Mouse (Mus musculus) embryonic facial prominence, embryonic 14.5 days (tissue): Measurements from ENCODE around the gene Platr17. TPM values are rescaled to one million over a fixed set of nuclear protein-coding genes. Genes with fewer than 3 reads are reported as not detected.

Source experiments
- ATAC-seq: fragments of 200-750 bp; cut with Nextera tagmentation; 2 replicates; pipeline ENCODE4 v1.8.0; 2017; ENCODE audit warnings: low read depth, moderate number of reproducible peaks, moderate TSS enrichment
- DNase-seq: peaks from one replicate; pipeline ENCODE4 v3.0.0-alpha.2; 2015; ENCODE audit warnings: low spot score
- H3K27ac ChIP-seq: fragments of 300-500 bp; sonication (generic); replicated peaks from 2 replicates; pipeline ENCODE4 v1.5.1; 2014; ENCODE audit warnings: low read depth, mild to moderate bottlenecking, low read length, moderate library complexity
- H3K27me3 ChIP-seq: fragments of 300-500 bp; sonication (generic); replicated peaks from 2 replicates; pipeline ENCODE4 v1.6.1; 2014; ENCODE audit warnings: low read length; ENCODE audit not compliant: control insufficient read depth, insufficient read depth
- H3K36me3 ChIP-seq: fragments of 300-500 bp; sonication (generic); 2 replicates; pipeline ENCODE4 v1.6.1; 2014; ENCODE audit warnings: low read length, mixed read lengths; ENCODE audit not compliant: control insufficient read depth, insufficient read depth
- H3K4me1 ChIP-seq: fragments of 300-500 bp; sonication (generic); 2 replicates; pipeline ENCODE4 v1.6.1; 2014; ENCODE audit warnings: antibody characterized with exemption, low read length; ENCODE audit not compliant: control insufficient read depth, insufficient read depth
- H3K4me2 ChIP-seq: fragments of 300-500 bp; sonication (generic); 2 replicates; pipeline ENCODE4 v1.6.1; 2014; ENCODE audit warnings: low read depth, mild to moderate bottlenecking, low read length, moderate library complexity, mixed read lengths
- H3K4me3 ChIP-seq: fragments of 300-500 bp; sonication (generic); 2 replicates; pipeline ENCODE4 v1.5.1; 2014; ENCODE audit warnings: low read depth, mild to moderate bottlenecking, low read length
- H3K9ac ChIP-seq: fragments of 300-500 bp; sonication (generic); 2 replicates; pipeline ENCODE4 v1.6.1; 2014; ENCODE audit warnings: low read depth, mild to moderate bottlenecking, low read length, moderate library complexity, mixed read lengths
- H3K9me3 ChIP-seq: fragments of 300-500 bp; sonication (generic); 2 replicates; pipeline ENCODE4 v1.6.1; 2016; ENCODE audit warnings: low read length; ENCODE audit not compliant: control insufficient read depth
- WGBS: fragments of 180-500 bp; shearing (Covaris S2); extraction: QIAGEN DNeasy Blood & Tissue Kit; methylation state at CpG from one replicate; pipeline ENCODE4 v1.1.7; 2014; 5-methylcytosine and 5-hydroxymethylcytosine counted together
- polyA plus RNA-seq: library from polyadenylated mRNA; unstranded; fragments of >200 nt; fragmentation: Nextera tagmentation; extraction: Ambion mirVana; gene quantifications from 2 replicates; pipeline ENCODE4 v1.2.1, GENCODE M21; 2014

Platr17 gene
- polyA plus RNA-seq, 1 experiment from 2014 or later = not detected

GRCm38 (mm10) chr17:33931159-33931866 is 26.4 kb downstream of the Platr17 start:
- peaks cover 39% of the 10 kb centered on the region for H3K36me3 ChIP-seq
- no peaks in the 10 kb centered on the region for H3K9me3 ChIP-seq
- H3K4me1 ChIP-seq = peaks cover 12% of the 10 kb centered on the region
- no peak for DNase-seq
- H3K4me3 ChIP-seq = peak overlapping the region; percentile 81
- H3K27ac ChIP-seq = no peak overlapping the region; the same call in 1 of the 2 replicates
- no peaks in the 10 kb centered on the region for H3K27me3 ChIP-seq
- peak overlapping the region; percentile 79 for H3K9ac ChIP-seq
- ATAC-seq = no peak
- 36% methylated on average over 14 of the region's 18 CpGs for WGBS
- H3K4me2 ChIP-seq = peak overlapping the region; percentile 96

GRCm38 (mm10) chr17:33931947-33932346 is 27.0 kb downstream of the Platr17 start:
- 0 out of 2 replicates have a peak overlapping the region, but pooled peaks have one; percentile 96 for H3K4me2 ChIP-seq
- no peak for ATAC-seq
- peak overlapping the region; percentile 79; the same call in 1 of the 2 replicates for H3K9ac ChIP-seq
- H3K4me3 ChIP-seq = no peak overlapping the region
- no peak for DNase-seq
- peaks cover 12% of the 10 kb centered on the region for H3K4me1 ChIP-seq
- no peak overlapping the region for H3K27ac ChIP-seq
- H3K36me3 ChIP-seq = peaks cover 37% of the 10 kb centered on the region
- 89% methylated on average over 11 of the region's 11 CpGs for WGBS
- no peaks in the 10 kb centered on the region for H3K27me3 ChIP-seq
- no peaks in the 10 kb centered on the region for H3K9me3 ChIP-seq

GRCm38 (mm10) chr17:33932448-33932847 is 27.5 kb downstream of the Platr17 start:
- peaks cover 12% of the 10 kb centered on the region for H3K4me1 ChIP-seq
- no peak for DNase-seq
- 75% methylated on average over 14 of the region's 14 CpGs for WGBS
- no peak overlapping the region for H3K4me2 ChIP-seq
- H3K9me3 ChIP-seq = no peaks in the 10 kb centered on the region
- H3K27ac ChIP-seq = no peak overlapping the region
- H3K4me3 ChIP-seq = no peak overlapping the region
- peaks cover 38% of the 10 kb centered on the region for H3K36me3 ChIP-seq
- ATAC-seq = no peak
- H3K9ac ChIP-seq = no peak overlapping the region
- no peaks in the 10 kb centered on the region for H3K27me3 ChIP-seq

GRCm38 (mm10) chr17:33932970-33933369 is 28.0 kb downstream of the Platr17 start:
- Histone ChIP-seq H3K27me3 (no peaks in the 10 kb centered on the region), H3K27ac (no peak overlapping the region), H3K4me3 (no peak overlapping the region), H3K4me2 (no peak overlapping the region), H3K9ac (0 out of 2 replicates have a peak overlapping the region, but pooled peaks have one; percentile 8), H3K36me3 (peaks cover 40% of the 10 kb centered on the region), H3K4me1 (peaks cover 12% of the 10 kb centered on the region), H3K9me3 (no peaks in the 10 kb centered on the region)
- ATAC-seq (no peak), DNase-seq (no peak)
- whole genome bisulfite sequencing = 83% methylated on average over 15 of the region's 15 CpGs

- H3K36me3 ChIP-seq = peaks cover 49% of the 10 kb centered on the region
- 89% methylated on average over 20 of the region's 21 CpGs for WGBS
- no peak overlapping the region for H3K4me2 ChIP-seq
- ATAC-seq (no peak), DNase-seq (no peak)
- H3K9me3 ChIP-seq = no peaks in the 10 kb centered on the region
- H3K4me3 ChIP-seq = no peak overlapping the region
- H3K9ac ChIP-seq = no peak overlapping the region
- H3K27ac ChIP-seq = no peak overlapping the region
- no peaks in the 10 kb centered on the region for H3K27me3 ChIP-seq
- peaks cover 12% of the 10 kb centered on the region for H3K4me1 ChIP-seq
Observed at GRCm38 (mm10) chr17:33935422-33936055, 30.6 kb downstream of the Platr17 start.

GRCm38 (mm10) chr17:33936993-33937392 is 32.1 kb downstream of the Platr17 start:
- H3K4me2 ChIP-seq = no peak overlapping the region
- no peak overlapping the region for H3K4me3 ChIP-seq
- WGBS = 86% methylated on average over 14 of the region's 15 CpGs
- no peak for DNase-seq
- no peak overlapping the region for H3K27ac ChIP-seq
- H3K36me3 ChIP-seq = peaks cover 51% of the 10 kb centered on the region
- no peak for ATAC-seq
- H3K27me3 ChIP-seq = no peaks in the 10 kb centered on the region
- H3K4me1 ChIP-seq = peaks cover 12% of the 10 kb centered on the region
- H3K9ac ChIP-seq = no peak overlapping the region
- H3K9me3 ChIP-seq = no peaks in the 10 kb centered on the region

- Histone ChIP-seq H3K27me3 (no peaks in the 10 kb centered on the region), H3K9ac (no peak overlapping the region), H3K4me1 (peaks cover 12% of the 10 kb centered on the region), H3K27ac (no peak overlapping the region), H3K36me3 (peaks cover 51% of the 10 kb centered on the region), H3K9me3 (no peaks in the 10 kb centered on the region), H3K4me2 (peak overlapping the region; percentile 77; the same call in 1 of the 2 replicates), H3K4me3 (no peak overlapping the region)
- 85% methylated on average over 11 of the region's 11 CpGs for WGBS
- DNase-seq = no peak
- ATAC-seq = no peak
Observed at GRCm38 (mm10) chr17:33938783-33939182, 33.8 kb downstream of the Platr17 start.

GRCm38 (mm10) chr17:33940206-33940805 is 35.4 kb downstream of the Platr17 start, which contains the start of the genes Pfdn6 and Wdr46:
Gene Pfdn6 (minus strand): TSS chr17:33940343.
Gene Wdr46 (plus strand): TSS chr17:33940660.
- Histone ChIP-seq H3K27ac (no peak within 1 kb of the TSS), H3K36me3 (peaks cover 61% of the 10 kb centered on the region)

More at GRCm38 (mm10) chr17:33940206-33940805, 35.4 kb downstream of the Platr17 start, which contains the start of the genes Pfdn6 and Wdr46:
- ATAC-seq (peak; percentile 93), DNase-seq (peak; percentile 96)
- Histone ChIP-seq H3K9me3 (no peaks in the 10 kb centered on the region), H3K27me3 (no peaks in the 10 kb centered on the region), H3K4me1 (peaks cover 12% of the 10 kb centered on the region), H3K4me3 (peak within 1 kb of the TSS; percentile 87), H3K9ac (peak within 1 kb of the TSS; percentile 79), H3K4me2 (peak within 1 kb of the TSS; percentile 89)
- WGBS = under 1% methylated on average over 36 of the region's 36 CpGs
